Mouse (Mus musculus) hindbrain, embryonic 15.5 days (tissue): ENCODE measurements around the gene Ciao2b. TPM values are rescaled to one million over a fixed set of nuclear protein-coding genes. Genes with fewer than 3 reads are reported as not detected.
A peak's percentile ranks its signal among the peaks of the same experiment; 100 is the strongest.

ENCODE experiments used
- ATAC-seq: fragments of 200-750 bp; cut with Nextera tagmentation; 2 replicates; pipeline ENCODE4 v1.8.0; 2017; ENCODE audit warnings: low read depth, moderate number of reproducible peaks, moderate TSS enrichment; ENCODE audit not compliant: low FRiP score
- H3K27ac ChIP-seq: fragments of 300-500 bp; sonication (generic); replicated peaks from 2 replicates; pipeline ENCODE4 v1.5.1; 2015; ENCODE audit warnings: mild to moderate bottlenecking, inconsistent platforms
- H3K27me3 ChIP-seq: fragments of 300-500 bp; sonication (generic); 2 replicates; pipeline ENCODE4 v1.6.1; 2015; ENCODE audit warnings: control low read depth, inconsistent platforms
- H3K36me3 ChIP-seq: fragments of 300-500 bp; sonication (generic); 2 replicates; pipeline ENCODE4 v1.6.1; 2015; ENCODE audit warnings: control low read depth, inconsistent platforms
- H3K4me1 ChIP-seq: fragments of 300-500 bp; sonication (generic); replicated peaks from 2 replicates; pipeline ENCODE4 v1.6.1; 2015; ENCODE audit warnings: control low read depth, inconsistent platforms
- H3K4me2 ChIP-seq: fragments of 300-500 bp; sonication (generic); 2 replicates; pipeline ENCODE4 v1.6.1; 2015; ENCODE audit warnings: moderate library complexity, mild to moderate bottlenecking, inconsistent platforms
- H3K4me3 ChIP-seq: fragments of 300-500 bp; sonication (generic); 2 replicates; pipeline ENCODE4 v1.5.1; 2015; ENCODE audit warnings: mild to moderate bottlenecking, inconsistent platforms
- H3K9ac ChIP-seq: fragments of 300-500 bp; sonication (generic); 2 replicates; pipeline ENCODE4 v1.6.1; 2015; ENCODE audit warnings: inconsistent platforms
- H3K9me3 ChIP-seq: fragments of 300-500 bp; sonication (generic); 2 replicates; pipeline ENCODE4 v1.6.1; 2016; ENCODE audit warnings: control low read depth, inconsistent platforms
- WGBS: fragments of 180-500 bp; shearing (Covaris S2); methylation state at CpG from one replicate; pipeline ENCODE4 v1.1.7; 2015; 5-methylcytosine and 5-hydroxymethylcytosine counted together
- polyA plus RNA-seq: library from polyadenylated mRNA; unstranded; fragments of >200 nt; fragmentation: Nextera tagmentation; extraction: Ambion mirVana; gene quantifications from 2 replicates; pipeline ENCODE4 v1.2.1, GENCODE M21; 2015

The Ciao2b gene
- polyA plus RNA-seq, 1 experiment from 2014 or later = 125 TPM

- no peak overlapping the region for H3K9ac ChIP-seq
- H3K4me2 ChIP-seq = no peak overlapping the region
- H3K27ac ChIP-seq = no peak overlapping the region
- H3K4me1 ChIP-seq = peaks cover 14% of the 10 kb centered on the region
- no peak overlapping the region for H3K4me3 ChIP-seq
- peak; percentile 49 for ATAC-seq
- H3K36me3 ChIP-seq = 0 out of 2 replicates have a peak, but pooled peaks cover 7% of the 10 kb centered on the region
- H3K27me3 ChIP-seq = peaks cover 7% of the 10 kb centered on the region
- 61% methylated on average over 6 of the region's 6 CpGs for WGBS
- H3K9me3 ChIP-seq = no peaks in the 10 kb centered on the region
Observed at GRCm38 (mm10) chr8:104632486-104632885, 9.3 kb downstream of the Ciao2b start.

GRCm38 (mm10) chr8:104631975-104632374, 9.8 kb downstream of the Ciao2b start:
- peaks cover 14% of the 10 kb centered on the region for H3K4me1 ChIP-seq
- no peak overlapping the region for H3K27ac ChIP-seq
- no peaks in the 10 kb centered on the region for H3K9me3 ChIP-seq
- 34% methylated on average over 5 of the region's 5 CpGs for whole genome bisulfite sequencing
- peak overlapping the region; percentile 59 for H3K4me2 ChIP-seq
- H3K36me3 ChIP-seq = 0 out of 2 replicates have a peak, but pooled peaks cover 7% of the 10 kb centered on the region
- H3K9ac ChIP-seq = no peak overlapping the region
- ATAC-seq = no peak
- H3K27me3 ChIP-seq = peaks cover 7% of the 10 kb centered on the region
- H3K4me3 ChIP-seq = no peak overlapping the region

- WGBS = under 1% methylated on average over 26 of the region's 28 CpGs
- H3K27me3 ChIP-seq = peaks cover 7% of the 10 kb centered on the region
- peak within 1 kb of the TSS; percentile 30 for H3K4me3 ChIP-seq
- no peaks in the 10 kb centered on the region for H3K9me3 ChIP-seq
- no peak within 1 kb of the TSS for H3K27ac ChIP-seq
- no peak; the same call in 1 of the 2 replicates for ATAC-seq
- peak within 1 kb of the TSS; percentile 59 for H3K4me2 ChIP-seq
- H3K9ac ChIP-seq = peak within 1 kb of the TSS; percentile 27; the same call in 1 of the 2 replicates
- 0 out of 2 replicates have a peak, but pooled peaks cover 7% of the 10 kb centered on the region for H3K36me3 ChIP-seq
- H3K4me1 ChIP-seq = peaks cover 14% of the 10 kb centered on the region
Observed at GRCm38 (mm10) chr8:104630981-104631663, 10.6 kb downstream of the Ciao2b start, which contains the start of gene Rrad. Gene Rrad (minus strand): TSS chr8:104631327.

- peak overlapping the region; percentile 30 for H3K4me3 ChIP-seq
- WGBS = 2% methylated on average over 36 of the region's 36 CpGs
- peak overlapping the region; percentile 59 for H3K4me2 ChIP-seq
- 0 out of 2 replicates have a peak, but pooled peaks cover 7% of the 10 kb centered on the region for H3K36me3 ChIP-seq
- no peak overlapping the region for H3K27ac ChIP-seq
- no peak; the same call in 1 of the 2 replicates for ATAC-seq
- no peaks in the 10 kb centered on the region for H3K9me3 ChIP-seq
- H3K4me1 ChIP-seq = peaks cover 14% of the 10 kb centered on the region
- peaks cover 7% of the 10 kb centered on the region for H3K27me3 ChIP-seq
- H3K9ac ChIP-seq = peak overlapping the region; percentile 27; the same call in 1 of the 2 replicates
Observed at GRCm38 (mm10) chr8:104630574-104630973, 11.2 kb downstream of the Ciao2b start.

GRCm38 (mm10) chr8:104630111-104630479, 11.7 kb downstream of the Ciao2b start:
- Histone ChIP-seq H3K27me3 (peaks cover 7% of the 10 kb centered on the region), H3K9me3 (no peaks in the 10 kb centered on the region), H3K4me1 (peaks cover 14% of the 10 kb centered on the region), H3K4me2 (peak overlapping the region; percentile 59), H3K9ac (no peak overlapping the region), H3K27ac (no peak overlapping the region), H3K4me3 (peak overlapping the region; percentile 30), H3K36me3 (0 out of 2 replicates have a peak, but pooled peaks cover 6% of the 10 kb centered on the region)
- ATAC-seq = no peak
- 40% methylated on average over 8 of the region's 8 CpGs for whole genome bisulfite sequencing

GRCm38 (mm10) chr8:104629306-104630110, 12.3 kb downstream of the Ciao2b start:
- Histone ChIP-seq H3K9me3 (no peaks in the 10 kb centered on the region), H3K36me3 (no peaks in the 10 kb centered on the region), H3K27ac (no peak overlapping the region), H3K4me3 (no peak overlapping the region), H3K27me3 (peaks cover 7% of the 10 kb centered on the region), H3K9ac (no peak overlapping the region), H3K4me2 (no peak overlapping the region), H3K4me1 (peaks cover 14% of the 10 kb centered on the region)
- WGBS = 73% methylated on average over 22 of the region's 22 CpGs
- ATAC-seq = no peak

GRCm38 (mm10) chr8:104628402-104628801, 13.4 kb downstream of the Ciao2b start:
- Histone ChIP-seq H3K9me3 (no peaks in the 10 kb centered on the region), H3K36me3 (no peaks in the 10 kb centered on the region), H3K27me3 (peaks cover 7% of the 10 kb centered on the region), H3K27ac (no peak overlapping the region), H3K4me3 (no peak overlapping the region), H3K4me2 (no peak overlapping the region), H3K4me1 (peaks cover 14% of the 10 kb centered on the region), H3K9ac (no peak overlapping the region)
- no peak for ATAC-seq
- 95% methylated on average over 21 of the region's 21 CpGs for WGBS

- H3K9me3 ChIP-seq = no peaks in the 10 kb centered on the region
- WGBS = 74% methylated on average over 4 of the region's 4 CpGs
- ATAC-seq = no peak
Observed at GRCm38 (mm10) chr8:104627065-104627740, 14.6 kb downstream of the Ciao2b start.

GRCm38 (mm10) chr8:104624161-104624560, 17.6 kb downstream of the Ciao2b start, which contains the start of gene Cdh16:
Gene Cdh16 (minus strand): TSS chr8:104624396.
- H3K4me3 ChIP-seq = no peak within 1 kb of the TSS
- H3K36me3 ChIP-seq = no peaks in the 10 kb centered on the region
- H3K9me3 ChIP-seq = no peaks in the 10 kb centered on the region
- no peak within 1 kb of the TSS for H3K27ac ChIP-seq
- H3K4me1 ChIP-seq = no peaks in the 10 kb centered on the region
- no peak within 1 kb of the TSS for H3K4me2 ChIP-seq
- 70% methylated on average over 6 of the region's 6 CpGs for WGBS
- no peak within 1 kb of the TSS for H3K9ac ChIP-seq
- no peak for ATAC-seq
- no peaks in the 10 kb centered on the region for H3K27me3 ChIP-seq

More at GRCm38 (mm10) chr8:104627065-104627740, 14.6 kb downstream of the Ciao2b start:
- H3K36me3 ChIP-seq = no peaks in the 10 kb centered on the region
- H3K4me1 ChIP-seq = peaks cover 14% of the 10 kb centered on the region
- H3K4me2 ChIP-seq = no peak overlapping the region
- no peak overlapping the region for H3K27ac ChIP-seq
- peaks cover 7% of the 10 kb centered on the region for H3K27me3 ChIP-seq
- no peak overlapping the region for H3K4me3 ChIP-seq
- H3K9ac ChIP-seq = no peak overlapping the region

- Histone ChIP-seq H3K27ac (no peak overlapping the region), H3K36me3 (no peaks in the 10 kb centered on the region), H3K27me3 (no peaks in the 10 kb centered on the region), H3K9me3 (no peaks in the 10 kb centered on the region), H3K4me2 (no peak overlapping the region), H3K4me3 (no peak overlapping the region), H3K4me1 (no peaks in the 10 kb centered on the region), H3K9ac (no peak overlapping the region)
- 89% methylated on average over 5 of the region's 5 CpGs for WGBS
- no peak for ATAC-seq
Observed at GRCm38 (mm10) chr8:104620765-104621164, 21.0 kb downstream of the Ciao2b start.

- Histone ChIP-seq H3K27me3 (no peaks in the 10 kb centered on the region), H3K4me2 (no peak overlapping the region), H3K27ac (no peak overlapping the region), H3K9ac (no peak overlapping the region), H3K4me3 (no peak overlapping the region), H3K4me1 (no peaks in the 10 kb centered on the region), H3K9me3 (no peaks in the 10 kb centered on the region), H3K36me3 (no peaks in the 10 kb centered on the region)
- 83% methylated on average over 4 of the region's 4 CpGs for WGBS
- ATAC-seq = no peak
Observed at GRCm38 (mm10) chr8:104613119-104613518, 28.6 kb downstream of the Ciao2b start.
